Mouse (Mus musculus) midbrain, embryonic 16.5 days (tissue): ENCODE data around the gene Slc1a2. TPM values are rescaled to one million over a fixed set of nuclear protein-coding genes. Genes with fewer than 3 reads are reported as not detected.

ENCODE experiments used
- ATAC-seq: fragments of 200-750 bp; cut with Nextera tagmentation; 2 replicates; pipeline ENCODE4 v1.8.0; 2017; ENCODE audit warnings: moderate TSS enrichment
- H3K27ac ChIP-seq: fragments of 300-500 bp; sonication (generic); 2 replicates; pipeline ENCODE4 v1.5.1; 2014; ENCODE audit warnings: mild to moderate bottlenecking, low read length, mixed read lengths
- H3K27me3 ChIP-seq: fragments of 300-500 bp; sonication (generic); 2 replicates; pipeline ENCODE4 v1.6.1; 2014; ENCODE audit warnings: low read depth, low read length, mixed read lengths; ENCODE audit not compliant: control insufficient read depth, insufficient read depth
- H3K36me3 ChIP-seq: fragments of 300-500 bp; sonication (generic); 2 replicates; pipeline ENCODE4 v1.6.1; 2014; ENCODE audit warnings: mild to moderate bottlenecking, low read length, moderate library complexity, mixed read lengths; ENCODE audit not compliant: control insufficient read depth, insufficient read depth
- H3K4me1 ChIP-seq: fragments of 300-500 bp; sonication (generic); 2 replicates; pipeline ENCODE4 v1.6.1; 2014; ENCODE audit warnings: mild to moderate bottlenecking, low read length, mixed read lengths; ENCODE audit not compliant: control insufficient read depth, insufficient read depth
- H3K4me2 ChIP-seq: fragments of 300-500 bp; sonication (generic); 2 replicates; pipeline ENCODE4 v1.6.1; 2014; ENCODE audit warnings: mild to moderate bottlenecking, low read length, mixed read lengths
- H3K4me3 ChIP-seq: fragments of 300-500 bp; sonication (generic); 2 replicates; pipeline ENCODE4 v1.5.1; 2014; ENCODE audit warnings: low read depth, mild to moderate bottlenecking, low read length, moderate library complexity, mixed read lengths
- H3K9ac ChIP-seq: fragments of 300-500 bp; sonication (generic); 2 replicates; pipeline ENCODE4 v1.6.1; 2014; ENCODE audit warnings: low read depth, low read length, mixed read lengths
- H3K9me3 ChIP-seq: fragments of 300-500 bp; sonication (generic); replicated peaks from 2 replicates; pipeline ENCODE4 v1.6.1; 2014; ENCODE audit warnings: mild to moderate bottlenecking, low read length, mixed read lengths; ENCODE audit not compliant: control insufficient read depth, poor library complexity, severe bottlenecking
- WGBS: fragments of 180-500 bp; shearing (Covaris S2); extraction: QIAGEN DNeasy Blood & Tissue Kit; methylation state at CpG from one replicate; pipeline ENCODE4 v1.1.7; 2014; 5-methylcytosine and 5-hydroxymethylcytosine counted together
- polyA plus RNA-seq: library from polyadenylated mRNA; unstranded; fragments of >200 nt; fragmentation: Nextera tagmentation; extraction: Ambion mirVana; gene quantifications from 2 replicates; pipeline ENCODE4 v1.2.1, GENCODE M21; 2015

Slc1a2 gene
- polyA plus RNA-seq, result 14.5 and 19.4 TPM in 2 replicates

DNA sequence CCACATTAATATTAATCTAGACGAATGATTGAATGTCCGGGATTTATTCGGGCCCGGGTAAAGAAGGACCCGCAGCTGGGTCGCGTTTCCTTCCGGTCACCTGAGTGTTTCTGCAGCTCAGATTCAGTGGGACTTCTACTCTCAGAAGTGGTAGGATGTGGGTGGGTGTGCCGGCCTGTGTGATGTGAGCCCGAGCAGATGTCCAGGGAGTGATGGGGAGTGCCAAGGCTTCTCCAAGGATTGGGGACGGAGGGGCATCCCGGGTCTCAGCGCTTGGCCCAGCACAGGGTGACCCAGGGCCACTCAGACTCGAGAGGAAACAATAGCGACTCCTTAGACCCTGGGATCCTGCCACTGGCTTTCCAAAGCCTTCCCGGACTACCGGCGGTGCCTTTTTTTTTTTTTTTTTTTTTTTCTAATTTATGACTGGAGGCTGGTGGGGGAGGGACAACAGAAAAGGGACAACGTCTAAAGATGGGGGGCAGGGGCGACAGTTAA, at the start of gene Slc1a2:
Gene Slc1a2, plus strand, starts transcription at position 497 of the 498 bp plus-strand sequence.
- H3K9me3 ChIP-seq, result no peaks in the 10 kb centered on the region
- peak within 1 kb of the TSS; percentile 77 for H3K4me2 ChIP-seq
- ATAC-seq, result peak; percentile 46
- H3K27me3 ChIP-seq, result no peaks in the 10 kb centered on the region
- H3K4me3 ChIP-seq, result peak within 1 kb of the TSS; percentile 85
- H3K36me3 ChIP-seq, result no peaks in the 10 kb centered on the region
- peaks cover 38% of the 10 kb centered on the region for H3K4me1 ChIP-seq
- peak within 1 kb of the TSS; percentile 90 for H3K9ac ChIP-seq
- WGBS, result 0% methylated on average over 20 of the region's 20 CpGs
- peak within 1 kb of the TSS; percentile 92 for H3K27ac ChIP-seq

DNA sequence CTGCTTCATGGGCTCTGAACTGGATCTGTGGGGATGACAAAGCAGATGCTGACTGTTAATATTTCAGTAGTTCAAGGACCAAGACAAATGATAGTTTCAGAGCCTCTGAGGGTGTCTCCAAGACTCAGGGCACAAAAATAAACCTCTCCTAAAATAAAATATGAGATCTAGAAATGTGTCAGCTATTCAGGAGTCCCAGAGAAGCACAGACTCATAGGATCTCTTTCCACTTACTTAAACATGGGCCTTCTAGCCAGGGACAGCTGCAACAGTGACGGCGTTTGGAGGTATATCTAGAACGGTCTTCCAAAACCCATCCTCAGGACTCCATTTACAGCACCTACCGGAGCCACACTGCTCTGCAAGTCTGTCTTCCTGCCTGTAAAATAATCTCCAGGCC, 48.0 kb upstream of the Slc1a2 start:
- H3K4me2 ChIP-seq, result no peak overlapping the region
- WGBS, result 97% methylated on average over 4 of the region's 4 CpGs
- no peak for ATAC-seq

DNA sequence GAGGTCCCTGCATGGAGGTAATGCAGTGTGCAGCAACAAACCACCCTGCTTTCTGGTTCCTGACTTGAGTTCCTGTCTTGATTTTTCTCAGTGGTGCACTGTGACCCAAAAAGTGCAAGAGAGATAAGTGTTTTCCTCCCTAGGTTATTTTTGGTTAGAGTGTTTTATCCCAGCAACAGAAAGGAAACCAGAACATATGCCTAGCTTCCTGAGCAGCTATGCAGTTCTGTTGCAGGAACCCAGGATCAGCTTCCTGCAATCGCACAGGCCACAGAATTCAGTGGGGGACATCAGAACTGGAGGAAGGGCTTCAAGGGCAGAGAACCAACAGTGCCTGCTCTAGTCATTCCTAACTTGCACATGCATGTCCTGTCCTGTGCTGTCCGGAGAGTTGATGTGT, 41.8 kb upstream of the Slc1a2 start:
- H3K4me1 ChIP-seq, result no peaks in the 10 kb centered on the region
- ATAC-seq, result no peak
- H3K4me2 ChIP-seq, result no peak overlapping the region
- no peaks in the 10 kb centered on the region for H3K27me3 ChIP-seq
- H3K36me3 ChIP-seq, result no peaks in the 10 kb centered on the region
- H3K4me3 ChIP-seq, result no peak overlapping the region
- H3K9me3 ChIP-seq, result no peaks in the 10 kb centered on the region
- 79% methylated on average over 2 of the region's 2 CpGs for WGBS
- H3K27ac ChIP-seq, result no peak overlapping the region
- no peak overlapping the region for H3K9ac ChIP-seq

More for the DNA sequence above, 48.0 kb upstream of the Slc1a2 start:
- no peaks in the 10 kb centered on the region for H3K27me3 ChIP-seq
- H3K9ac ChIP-seq, result no peak overlapping the region
- no peak overlapping the region for H3K27ac ChIP-seq
- no peaks in the 10 kb centered on the region for H3K9me3 ChIP-seq
- H3K4me3 ChIP-seq, result no peak overlapping the region
- H3K4me1 ChIP-seq, result no peaks in the 10 kb centered on the region
- no peaks in the 10 kb centered on the region for H3K36me3 ChIP-seq

DNA sequence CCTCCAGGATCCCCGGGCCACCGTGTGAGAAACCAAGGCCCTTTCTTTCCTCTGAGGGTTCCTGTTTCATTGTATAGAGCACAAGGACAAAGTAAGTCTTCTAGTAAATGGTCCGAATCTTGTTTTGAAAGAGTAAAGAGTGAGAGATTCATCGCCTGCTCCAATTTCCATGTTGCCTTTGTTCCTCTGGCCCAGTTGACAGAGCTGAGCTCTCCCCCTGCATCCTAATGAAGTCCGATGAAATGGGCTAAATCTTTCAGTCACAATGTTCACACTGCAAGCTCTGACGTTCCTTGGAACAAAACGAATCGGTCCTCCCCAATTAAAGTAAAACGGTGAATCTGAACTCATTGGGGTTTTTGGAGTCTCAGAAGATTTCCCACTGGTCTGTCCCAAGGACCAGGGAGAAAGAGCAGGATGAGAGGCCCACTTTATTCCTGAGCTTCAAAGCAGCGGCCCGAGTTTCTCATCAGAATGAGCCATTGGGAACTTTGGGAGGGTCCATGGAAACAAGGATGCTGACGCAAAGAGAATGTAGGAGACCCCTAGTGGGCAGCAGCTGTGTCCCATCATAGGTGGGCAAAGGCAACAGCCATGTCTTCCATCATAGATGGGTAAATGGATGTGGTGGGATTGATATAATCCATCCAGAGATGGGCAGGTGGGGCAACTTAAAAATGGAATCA, 37.6 kb upstream of the Slc1a2 start:
- Histone ChIP-seq H3K4me2 (no peak overlapping the region), H3K9ac (no peak overlapping the region), H3K9me3 (no peaks in the 10 kb centered on the region), H3K27me3 (no peaks in the 10 kb centered on the region), H3K36me3 (no peaks in the 10 kb centered on the region), H3K4me3 (no peak overlapping the region), H3K4me1 (no peaks in the 10 kb centered on the region), H3K27ac (no peak overlapping the region)
- no peak for ATAC-seq
- WGBS, result 54% methylated on average over 12 of the region's 12 CpGs

DNA sequence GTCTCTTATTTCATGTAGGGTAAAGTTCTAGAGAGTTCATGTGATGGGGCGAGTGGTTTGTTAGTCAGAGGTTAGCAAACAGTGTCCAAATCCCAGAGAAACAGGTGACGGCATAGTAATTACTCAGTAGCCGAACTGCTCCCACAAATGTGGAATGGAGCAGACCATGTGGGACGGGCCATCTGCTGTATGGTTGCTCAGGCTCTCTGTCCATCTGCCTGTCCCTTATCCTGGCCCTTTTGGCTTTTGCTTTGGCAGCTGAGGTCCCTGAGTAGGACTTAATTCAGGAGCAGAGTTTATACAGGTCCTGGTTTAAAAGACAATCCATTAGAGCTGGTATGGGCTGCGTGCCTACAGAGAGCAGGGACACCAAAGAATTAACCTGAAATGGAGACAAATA, 36.3 kb upstream of the Slc1a2 start:
- ATAC-seq, result no peak
- Histone ChIP-seq H3K4me2 (no peak overlapping the region), H3K4me3 (no peak overlapping the region), H3K9ac (no peak overlapping the region), H3K9me3 (no peaks in the 10 kb centered on the region), H3K27me3 (no peaks in the 10 kb centered on the region), H3K4me1 (no peaks in the 10 kb centered on the region), H3K36me3 (no peaks in the 10 kb centered on the region), H3K27ac (no peak overlapping the region)
- 87% methylated on average over 5 of the region's 5 CpGs for WGBS

DNA sequence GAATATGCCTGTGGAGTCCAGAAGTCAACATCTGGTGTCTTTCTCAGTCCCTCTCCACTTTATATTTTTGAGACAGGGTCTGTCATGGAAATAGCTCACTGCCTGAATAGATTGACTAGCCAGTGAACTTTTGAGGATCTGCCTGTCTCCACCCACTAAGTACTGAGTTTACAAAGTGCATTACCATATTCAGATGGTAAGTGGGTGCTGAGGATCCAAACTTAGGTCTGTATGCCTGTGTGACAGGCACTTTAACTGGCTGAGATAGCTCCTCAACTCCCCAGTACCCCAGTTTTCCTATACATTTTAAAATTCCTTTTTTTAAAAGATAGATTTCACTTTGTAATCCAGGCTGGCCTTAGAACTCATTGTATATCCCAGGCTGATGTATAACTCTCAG, 35.5 kb upstream of the Slc1a2 start:
- no peaks in the 10 kb centered on the region for H3K36me3 ChIP-seq
- no peak overlapping the region for H3K9ac ChIP-seq
- H3K9me3 ChIP-seq, result no peaks in the 10 kb centered on the region
- H3K4me1 ChIP-seq, result no peaks in the 10 kb centered on the region
- no peak overlapping the region for H3K27ac ChIP-seq
- no peak for ATAC-seq
- no peak overlapping the region for H3K4me3 ChIP-seq
- no peaks in the 10 kb centered on the region for H3K27me3 ChIP-seq
- H3K4me2 ChIP-seq, result no peak overlapping the region

DNA sequence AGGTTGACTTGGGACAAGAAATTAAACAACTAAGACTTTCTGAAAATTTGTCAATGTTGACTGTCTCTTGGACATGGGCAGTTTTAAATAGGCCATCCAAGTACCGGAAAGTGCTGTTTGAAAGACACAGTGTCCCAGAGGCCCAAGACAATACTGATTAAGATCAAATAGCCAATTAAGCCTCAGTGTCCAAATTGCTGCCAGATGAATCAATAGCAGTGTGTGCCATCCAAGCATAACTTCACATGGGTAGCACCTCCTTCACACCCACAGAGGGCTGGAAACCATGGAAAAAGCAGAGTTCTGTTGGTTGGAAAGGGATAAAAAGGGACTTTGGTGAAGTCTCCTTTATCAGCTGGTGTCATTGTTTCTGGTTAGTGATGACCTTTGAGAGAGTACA, 33.9 kb upstream of the Slc1a2 start:
- no peaks in the 10 kb centered on the region for H3K4me1 ChIP-seq
- no peak overlapping the region for H3K9ac ChIP-seq
- no peak overlapping the region for H3K27ac ChIP-seq
- H3K9me3 ChIP-seq, result no peaks in the 10 kb centered on the region
- no peak overlapping the region for H3K4me3 ChIP-seq
- WGBS, result 97% methylated on average over 1 of the region's 1 CpGs
- H3K36me3 ChIP-seq, result no peaks in the 10 kb centered on the region
- no peak for ATAC-seq
- H3K27me3 ChIP-seq, result no peaks in the 10 kb centered on the region
- no peak overlapping the region for H3K4me2 ChIP-seq

DNA sequence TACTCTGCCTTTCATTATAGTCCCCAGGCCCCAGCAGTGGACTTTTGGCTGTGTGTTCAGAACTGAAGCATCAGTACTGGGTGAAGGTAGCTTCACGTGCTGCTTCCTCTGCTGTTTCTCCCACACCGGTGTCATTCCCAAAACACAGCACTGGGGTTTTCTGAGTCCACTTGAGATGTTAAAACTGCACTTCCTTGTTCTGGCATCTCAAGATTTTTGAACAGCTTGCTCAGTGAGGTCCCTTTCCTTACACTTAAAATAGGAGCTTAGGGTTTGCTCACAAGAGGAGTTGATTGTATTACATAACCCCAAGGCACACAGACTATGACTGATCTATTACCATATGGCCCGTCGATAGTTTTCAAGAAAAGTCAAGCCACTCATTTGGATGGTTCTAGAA, 26.1 kb upstream of the Slc1a2 start:
- 90% methylated on average over 4 of the region's 4 CpGs for WGBS
- ATAC-seq, result no peak

DNA sequence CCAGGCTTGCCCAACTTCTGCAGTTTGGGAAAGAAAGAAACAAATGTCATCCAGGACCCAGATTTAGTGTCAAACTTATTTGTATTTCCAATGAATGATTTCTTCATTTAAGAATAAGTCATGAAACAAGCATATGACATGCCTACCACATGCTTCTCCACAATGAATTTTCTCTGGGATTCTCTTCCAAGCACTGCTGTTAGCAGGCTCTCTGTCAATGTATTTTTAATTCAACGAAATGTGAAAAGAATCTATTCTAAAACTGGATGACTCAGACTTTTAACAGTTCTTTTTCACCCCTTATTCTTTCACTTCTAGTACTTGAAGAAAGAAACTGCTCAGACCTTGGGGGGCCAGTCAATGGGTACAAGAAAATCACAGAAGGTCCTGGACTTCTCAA, 24.4 kb upstream of the Slc1a2 start:
- no peak for ATAC-seq
- Histone ChIP-seq H3K9me3 (no peaks in the 10 kb centered on the region), H3K27me3 (no peaks in the 10 kb centered on the region), H3K4me1 (peaks cover 6% of the 10 kb centered on the region), H3K4me2 (no peak overlapping the region), H3K4me3 (no peak overlapping the region), H3K9ac (no peak overlapping the region), H3K36me3 (no peaks in the 10 kb centered on the region), H3K27ac (no peak overlapping the region)
- WGBS, result 93% methylated on average over 1 of the region's 1 CpGs

More for the DNA sequence above, 26.1 kb upstream of the Slc1a2 start:
- no peak overlapping the region for H3K4me2 ChIP-seq
- H3K27me3 ChIP-seq, result no peaks in the 10 kb centered on the region
- no peaks in the 10 kb centered on the region for H3K36me3 ChIP-seq
- no peak overlapping the region for H3K9ac ChIP-seq
- no peak overlapping the region for H3K4me3 ChIP-seq
- no peaks in the 10 kb centered on the region for H3K4me1 ChIP-seq
- H3K27ac ChIP-seq, result no peak overlapping the region
- H3K9me3 ChIP-seq, result no peaks in the 10 kb centered on the region
